Mouse (Mus musculus) embryonic facial prominence, embryonic 14.5 days (tissue): ENCODE results near the gene Gpn2. TPM values are rescaled to one million over a fixed set of nuclear protein-coding genes. Genes with fewer than 3 reads are reported as not detected.

Experiments used
- ATAC-seq: fragments of 200-750 bp; cut with Nextera tagmentation; 2 replicates; pipeline ENCODE4 v1.8.0; 2017; ENCODE audit warnings: low read depth, moderate number of reproducible peaks, moderate TSS enrichment
- DNase-seq: peaks from one replicate; pipeline ENCODE4 v3.0.0-alpha.2; 2015; ENCODE audit warnings: low spot score
- H3K27ac ChIP-seq: fragments of 300-500 bp; sonication (generic); replicated peaks from 2 replicates; pipeline ENCODE4 v1.5.1; 2014; ENCODE audit warnings: low read depth, mild to moderate bottlenecking, low read length, moderate library complexity
- H3K27me3 ChIP-seq: fragments of 300-500 bp; sonication (generic); replicated peaks from 2 replicates; pipeline ENCODE4 v1.6.1; 2014; ENCODE audit warnings: low read length; ENCODE audit not compliant: control insufficient read depth, insufficient read depth
- H3K36me3 ChIP-seq: fragments of 300-500 bp; sonication (generic); 2 replicates; pipeline ENCODE4 v1.6.1; 2014; ENCODE audit warnings: low read length, mixed read lengths; ENCODE audit not compliant: control insufficient read depth, insufficient read depth
- H3K4me1 ChIP-seq: fragments of 300-500 bp; sonication (generic); 2 replicates; pipeline ENCODE4 v1.6.1; 2014; ENCODE audit warnings: antibody characterized with exemption, low read length; ENCODE audit not compliant: control insufficient read depth, insufficient read depth
- H3K4me2 ChIP-seq: fragments of 300-500 bp; sonication (generic); 2 replicates; pipeline ENCODE4 v1.6.1; 2014; ENCODE audit warnings: low read depth, mild to moderate bottlenecking, low read length, moderate library complexity, mixed read lengths
- H3K4me3 ChIP-seq: fragments of 300-500 bp; sonication (generic); 2 replicates; pipeline ENCODE4 v1.5.1; 2014; ENCODE audit warnings: low read depth, mild to moderate bottlenecking, low read length
- H3K9ac ChIP-seq: fragments of 300-500 bp; sonication (generic); 2 replicates; pipeline ENCODE4 v1.6.1; 2014; ENCODE audit warnings: low read depth, mild to moderate bottlenecking, low read length, moderate library complexity, mixed read lengths
- H3K9me3 ChIP-seq: fragments of 300-500 bp; sonication (generic); 2 replicates; pipeline ENCODE4 v1.6.1; 2016; ENCODE audit warnings: low read length; ENCODE audit not compliant: control insufficient read depth
- WGBS: fragments of 180-500 bp; shearing (Covaris S2); extraction: QIAGEN DNeasy Blood & Tissue Kit; methylation state at CpG from one replicate; pipeline ENCODE4 v1.1.7; 2014; 5-methylcytosine and 5-hydroxymethylcytosine counted together
- polyA plus RNA-seq: library from polyadenylated mRNA; unstranded; fragments of >200 nt; fragmentation: Nextera tagmentation; extraction: Ambion mirVana; gene quantifications from 2 replicates; pipeline ENCODE4 v1.2.1, GENCODE M21; 2014

The Gpn2 gene
- polyA plus RNA-seq: 17.3 and 18.8 TPM in 2 replicates

DNA sequence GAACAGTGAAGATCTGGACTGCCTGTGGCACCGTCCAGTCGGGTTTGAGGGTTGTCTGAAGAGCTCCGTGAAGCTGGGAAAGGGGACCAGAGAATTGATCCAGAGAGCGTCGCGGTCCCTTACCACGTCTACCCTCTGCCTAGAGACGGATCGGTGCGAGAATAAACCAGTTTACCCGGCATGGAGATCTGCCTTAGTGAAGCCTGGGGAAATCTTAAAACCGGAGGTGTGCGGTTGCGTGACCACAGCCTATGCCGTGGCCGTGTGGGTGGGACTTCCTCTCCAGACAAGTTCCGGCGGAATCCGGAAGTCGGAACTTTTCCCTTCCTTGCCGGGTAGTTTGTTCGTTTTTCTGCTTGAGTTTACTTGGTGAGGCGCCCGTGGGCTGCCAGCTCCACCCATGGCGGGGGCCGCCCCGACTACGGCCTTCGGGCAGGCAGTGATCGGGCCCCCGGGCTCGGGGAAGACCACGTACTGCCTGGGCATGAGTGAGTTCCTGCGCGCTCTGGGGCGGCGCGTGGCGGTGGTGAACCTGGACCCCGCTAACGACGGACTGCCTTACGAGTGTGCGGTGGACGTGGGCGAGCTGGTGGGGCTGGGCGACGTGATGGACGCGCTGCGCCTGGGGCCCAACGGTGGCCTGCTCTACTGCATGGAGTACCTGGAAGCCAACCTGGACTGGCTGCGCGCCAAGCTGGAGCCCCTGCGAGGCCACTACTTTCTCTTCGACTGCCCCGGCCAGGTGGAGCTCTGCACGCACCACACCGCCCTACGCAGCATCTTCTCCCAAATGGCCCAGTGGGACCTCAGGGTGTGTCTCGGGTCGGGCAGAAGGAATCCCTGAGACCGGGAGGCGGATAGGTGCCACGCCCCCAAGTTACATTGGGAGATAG lies at the start of gene Gpn2:
Gpn2 (plus strand) TSS at position 304 of the 893 bp plus-strand sequence.
- Histone ChIP-seq H3K4me2 (peak within 1 kb of the TSS; percentile 97), H3K4me1 (no peaks in the 10 kb centered on the region), H3K36me3 (peaks cover 49% of the 10 kb centered on the region), H3K27me3 (no peaks in the 10 kb centered on the region), H3K4me3 (peak within 1 kb of the TSS; percentile 80), H3K9me3 (no peaks in the 10 kb centered on the region), H3K27ac (peak within 1 kb of the TSS; percentile 86), H3K9ac (peak within 1 kb of the TSS; percentile 84)
- 3% methylated on average over 42 of the region's 65 CpGs for WGBS
- ATAC-seq (peak; percentile 92), DNase-seq (peak; percentile 95)

DNA sequence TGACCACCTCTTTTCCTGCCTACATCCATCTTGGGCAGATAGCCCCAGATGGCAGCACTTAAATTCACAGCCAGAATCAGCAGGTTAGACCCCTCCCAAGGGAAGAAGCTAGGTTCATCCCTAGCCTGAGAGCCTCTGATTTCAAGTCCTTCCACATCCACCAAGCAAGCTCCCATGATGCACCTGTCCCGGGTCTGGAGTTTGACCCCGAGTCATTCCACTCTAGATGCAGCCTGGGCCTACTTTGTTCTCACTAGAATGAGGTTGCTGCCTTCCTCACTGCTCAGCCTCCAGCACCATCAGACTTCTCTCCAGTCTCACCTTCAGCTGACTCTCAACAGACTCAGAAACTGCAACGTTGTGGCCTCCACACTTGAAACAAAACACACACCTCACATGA lies 48.1 kb upstream of the Gpn2 start:
- Histone ChIP-seq H3K36me3 (peaks cover 94% of the 10 kb centered on the region), H3K4me2 (no peak overlapping the region), H3K27ac (no peak overlapping the region), H3K9ac (no peak overlapping the region), H3K27me3 (no peaks in the 10 kb centered on the region), H3K9me3 (no peaks in the 10 kb centered on the region), H3K4me3 (no peak overlapping the region), H3K4me1 (no peaks in the 10 kb centered on the region)
- WGBS: 83% methylated on average over 3 of the region's 3 CpGs
- no peak for DNase-seq
- no peak for ATAC-seq

DNA sequence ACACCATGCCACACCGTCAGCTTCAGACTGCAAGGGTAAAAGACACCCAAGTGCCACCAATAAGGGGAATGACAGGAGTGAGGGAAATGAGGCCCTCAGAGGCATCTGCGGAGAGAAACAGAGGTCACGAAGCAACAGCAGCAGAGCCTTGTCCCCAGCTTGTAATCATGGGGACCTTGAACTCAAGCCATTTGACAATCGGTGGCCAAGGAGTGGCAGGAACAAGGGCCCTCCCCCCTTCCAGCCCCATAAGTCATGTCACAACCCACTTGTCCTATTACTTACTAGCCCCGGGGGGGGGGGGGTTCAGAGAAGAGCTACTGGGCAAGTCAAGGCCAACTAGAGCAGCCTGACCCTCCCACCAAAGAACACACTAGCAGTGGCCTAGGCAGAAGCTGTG lies 47.5 kb upstream of the Gpn2 start:
- Histone ChIP-seq H3K36me3 (peaks cover 94% of the 10 kb centered on the region), H3K9me3 (no peaks in the 10 kb centered on the region), H3K4me2 (no peak overlapping the region), H3K9ac (no peak overlapping the region), H3K27me3 (no peaks in the 10 kb centered on the region), H3K4me1 (no peaks in the 10 kb centered on the region), H3K4me3 (no peak overlapping the region), H3K27ac (no peak overlapping the region)
- WGBS: 92% methylated on average over 5 of the region's 5 CpGs
- ATAC-seq (no peak), DNase-seq (no peak)

DNA sequence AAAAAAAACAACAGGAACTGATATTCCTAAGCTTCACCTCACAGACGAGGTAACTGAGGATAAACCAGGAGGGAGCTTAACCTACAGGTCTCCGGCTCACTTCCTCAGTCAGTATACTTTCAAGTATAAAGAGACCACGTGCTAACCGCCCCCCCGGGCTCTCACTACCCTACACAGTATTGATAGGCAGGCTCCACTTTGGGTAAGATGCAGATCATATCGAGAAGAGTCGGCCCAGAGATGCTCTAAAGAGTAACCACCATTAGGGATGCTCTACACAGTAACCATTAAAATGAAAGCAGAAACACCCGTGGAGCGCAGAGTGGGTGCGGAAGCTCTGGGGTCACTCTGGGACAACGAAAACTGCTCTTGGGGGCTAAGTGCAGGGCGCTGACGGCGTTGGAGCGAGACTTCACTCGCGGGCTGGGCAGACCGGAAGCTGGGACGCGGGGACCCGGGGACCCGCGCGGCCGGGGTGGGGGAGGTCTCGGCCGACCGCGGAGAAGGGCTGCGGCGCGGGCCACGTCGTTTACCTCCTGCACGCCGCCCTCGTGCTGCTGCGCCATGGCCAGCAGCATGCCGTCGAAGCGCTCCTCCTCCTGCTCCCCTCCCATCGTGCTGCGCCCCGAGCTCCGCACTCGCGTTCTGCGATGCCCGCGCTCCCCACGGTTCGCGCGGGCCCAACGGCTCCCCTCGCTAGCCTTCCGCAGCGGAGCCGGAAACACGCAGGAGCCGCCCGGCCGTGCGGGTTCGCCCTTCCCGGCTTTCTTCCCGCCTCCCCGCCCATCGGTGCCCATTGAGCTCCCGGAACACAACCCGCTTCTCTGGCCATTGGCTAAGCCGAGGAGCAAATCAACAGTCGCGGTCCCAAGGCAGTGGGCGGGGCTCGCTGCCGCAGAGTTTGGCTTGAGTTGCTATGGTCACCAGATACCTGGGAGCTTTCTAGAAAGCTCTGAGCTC lies 38.6 kb upstream of the Gpn2 start, which contains the start of gene Nudc:
Nudc (minus strand) TSS at position 725 of the 960 bp plus-strand sequence.
- H3K4me2 ChIP-seq: peak within 1 kb of the TSS; percentile 91
- peak within 1 kb of the TSS; percentile 91 for H3K9ac ChIP-seq

DNA sequence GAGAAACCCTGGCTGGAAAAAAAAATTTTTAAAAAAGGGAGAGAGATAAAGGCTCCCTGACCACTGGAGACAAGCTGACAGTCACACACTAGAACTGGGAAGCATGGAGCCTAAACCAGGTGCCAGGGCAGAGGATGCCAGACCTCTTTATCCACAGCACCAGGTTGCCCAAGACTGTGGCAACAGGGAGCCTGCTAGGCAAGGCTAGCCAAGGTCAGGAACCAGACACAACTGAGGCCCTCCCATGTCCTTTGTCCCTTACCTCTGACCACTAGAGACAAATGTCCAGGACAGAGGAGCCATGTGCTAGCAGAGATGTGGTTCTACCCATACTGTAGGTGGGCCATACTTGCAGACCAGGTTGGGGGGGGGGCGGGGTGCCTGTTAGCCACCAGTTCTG lies 32.1 kb upstream of the Gpn2 start:
- WGBS: 100% methylated on average over 1 of the region's 1 CpGs
- DNase-seq (no peak), ATAC-seq (no peak)
- Histone ChIP-seq H3K4me2 (no peak overlapping the region), H3K4me3 (no peak overlapping the region), H3K27me3 (no peaks in the 10 kb centered on the region), H3K36me3 (no peaks in the 10 kb centered on the region), H3K9me3 (no peaks in the 10 kb centered on the region), H3K4me1 (no peaks in the 10 kb centered on the region), H3K9ac (no peak overlapping the region), H3K27ac (no peak overlapping the region)

More for the DNA sequence above, 38.6 kb upstream of the Gpn2 start, which contains the start of gene Nudc:
- Histone ChIP-seq H3K36me3 (peaks cover 24% of the 10 kb centered on the region), H3K9me3 (no peaks in the 10 kb centered on the region), H3K27ac (peak within 1 kb of the TSS; percentile 80), H3K4me1 (peaks cover 11% of the 10 kb centered on the region; the same call in 1 of the 2 replicates), H3K4me3 (peak within 1 kb of the TSS; percentile 85), H3K27me3 (no peaks in the 10 kb centered on the region)
- ATAC-seq (peak; percentile 99), DNase-seq (peak; percentile 99)
- WGBS: 0% methylated on average over 38 of the region's 77 CpGs

DNA sequence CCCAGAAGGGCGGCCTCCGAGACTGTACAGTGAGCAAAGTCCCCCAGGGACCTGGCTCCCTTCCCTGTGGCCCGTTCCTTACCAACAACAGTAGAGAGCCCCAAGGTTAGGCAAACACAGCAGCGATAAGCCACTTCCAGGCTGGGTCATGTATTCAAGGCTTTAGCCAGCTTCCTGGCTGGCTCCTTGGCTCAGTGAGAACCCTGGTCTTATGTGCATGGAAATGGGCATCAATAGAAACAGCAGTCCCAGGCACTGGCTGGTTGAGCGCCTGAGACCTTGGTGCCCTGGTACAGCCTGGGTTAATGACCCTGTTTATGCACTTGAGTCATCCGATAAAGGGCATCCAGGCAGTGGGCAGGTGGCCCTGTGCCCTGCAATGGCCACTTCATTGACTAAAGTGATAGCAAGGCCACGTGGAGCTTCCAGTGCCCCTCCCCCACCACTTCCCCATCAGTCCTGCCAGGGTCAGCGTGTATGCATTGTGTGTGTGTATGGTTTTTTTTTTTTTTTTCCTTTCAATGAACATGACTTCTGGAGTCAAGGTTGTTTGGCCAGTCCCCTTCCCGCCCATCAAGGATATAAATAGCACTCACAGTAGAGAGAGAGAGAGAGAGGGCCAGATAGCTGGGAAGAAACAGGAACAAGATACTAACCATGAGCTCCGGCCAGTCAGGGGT lies 31.3 kb upstream of the Gpn2 start, which contains the start of gene Nr0b2:
Nr0b2 (plus strand) TSS at position 609 of the 680 bp plus-strand sequence.
- H3K4me1 ChIP-seq: no peaks in the 10 kb centered on the region
- no peaks in the 10 kb centered on the region for H3K27me3 ChIP-seq
- ATAC-seq (no peak), DNase-seq (no peak)
- no peaks in the 10 kb centered on the region for H3K36me3 ChIP-seq
- WGBS: 63% methylated on average over 10 of the region's 10 CpGs
- H3K4me2 ChIP-seq: no peak within 1 kb of the TSS
- H3K27ac ChIP-seq: no peak within 1 kb of the TSS
- no peak within 1 kb of the TSS for H3K9ac ChIP-seq
- H3K9me3 ChIP-seq: no peaks in the 10 kb centered on the region
- no peak within 1 kb of the TSS for H3K4me3 ChIP-seq

DNA sequence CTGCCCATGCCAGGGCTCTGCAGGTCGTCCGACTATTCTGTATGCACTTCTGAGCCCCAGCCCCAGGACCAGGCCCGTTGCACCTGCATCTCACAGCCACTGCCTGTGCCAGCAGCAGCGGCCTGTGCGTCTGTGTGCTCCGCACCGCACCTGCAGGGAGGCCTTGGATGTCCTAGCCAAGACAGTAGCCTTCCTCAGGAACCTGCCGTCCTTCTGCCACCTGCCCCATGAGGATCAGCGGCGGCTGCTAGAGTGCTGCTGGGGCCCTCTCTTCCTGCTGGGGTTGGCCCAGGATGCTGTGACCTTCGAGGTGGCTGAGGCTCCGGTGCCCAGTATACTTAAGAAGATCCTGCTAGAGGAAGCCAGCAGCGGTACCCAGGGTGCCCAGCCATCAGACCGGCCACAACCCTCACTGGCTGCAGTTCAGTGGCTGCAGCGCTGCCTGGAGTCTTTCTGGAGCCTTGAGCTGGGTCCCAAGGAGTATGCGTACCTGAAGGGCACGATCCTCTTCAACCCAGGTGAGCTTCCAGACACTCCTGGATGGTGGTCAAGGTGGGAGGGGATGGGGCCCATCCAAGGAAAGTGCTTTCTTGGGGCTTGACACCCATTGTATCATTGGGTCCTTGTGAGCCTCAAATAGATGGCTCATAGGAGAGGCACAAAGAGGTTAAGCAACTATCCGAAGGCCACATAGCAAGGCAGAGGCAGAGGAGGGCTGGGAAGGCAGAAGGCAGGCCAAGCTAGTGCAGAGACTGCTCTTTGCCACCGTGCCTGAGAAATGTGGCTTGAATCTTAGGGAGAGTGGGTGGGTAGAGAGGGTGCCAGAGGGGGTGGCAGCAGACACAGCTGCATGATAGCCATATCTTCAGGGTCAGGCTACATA lies 30.5 kb upstream of the Gpn2 start:
- 74% methylated on average over 19 of the region's 19 CpGs for WGBS
- H3K4me3 ChIP-seq: no peak overlapping the region

More for the DNA sequence above, 30.5 kb upstream of the Gpn2 start:
- ATAC-seq: no peak
- no peak overlapping the region for H3K27ac ChIP-seq
- H3K27me3 ChIP-seq: no peaks in the 10 kb centered on the region
- DNase-seq: no peak
- H3K9ac ChIP-seq: no peak overlapping the region
- no peaks in the 10 kb centered on the region for H3K9me3 ChIP-seq
- no peaks in the 10 kb centered on the region for H3K4me1 ChIP-seq
- H3K36me3 ChIP-seq: no peaks in the 10 kb centered on the region
- H3K4me2 ChIP-seq: no peak overlapping the region
